Mouse (Mus musculus) embryonic facial prominence, embryonic 11.5 days (tissue): ENCODE measurements at regions not wholly inside any gene's neighbourhood (a gene's known extent, or its start where the extent isn't known, plus 50 kb on each side); places are given as distances from the start of the nearest gene placed in this dataset.

Experiments used
- ATAC-seq: fragments of 200-750 bp; cut with Nextera tagmentation; replicated peaks from 2 replicates; pipeline ENCODE4 v1.8.0; 2017; ENCODE audit warnings: low read depth; ENCODE audit not compliant: insufficient number of reproducible peaks, low FRiP score, low TSS enrichment
- DNase-seq: peaks from one replicate; pipeline ENCODE4 v3.0.0-alpha.2; 2015; ENCODE audit warnings: low spot score
- H3K27ac ChIP-seq: fragments of 300-500 bp; sonication (generic); replicated peaks from 2 replicates; pipeline ENCODE4 v1.5.1; 2014; ENCODE audit warnings: mild to moderate bottlenecking, low read depth, low read length, control low read depth
- H3K27me3 ChIP-seq: fragments of 300-500 bp; sonication (generic); 2 replicates; pipeline ENCODE4 v1.6.1; 2014; ENCODE audit warnings: mild to moderate bottlenecking, low read length, moderate library complexity, mixed read lengths; ENCODE audit not compliant: control insufficient read depth, insufficient read depth
- H3K36me3 ChIP-seq: fragments of 300-500 bp; sonication (generic); replicated peaks from 2 replicates; pipeline ENCODE4 v1.6.1; 2014; ENCODE audit warnings: low read depth, mild to moderate bottlenecking, low read length, moderate library complexity, mixed read lengths; ENCODE audit not compliant: control insufficient read depth, insufficient read depth
- H3K4me1 ChIP-seq: fragments of 300-500 bp; sonication (generic); 2 replicates; pipeline ENCODE4 v1.6.1; 2014; ENCODE audit warnings: low read length, mixed read lengths; ENCODE audit not compliant: control insufficient read depth, insufficient read depth
- H3K4me2 ChIP-seq: fragments of 300-500 bp; sonication (generic); 2 replicates; pipeline ENCODE4 v1.6.1; 2014; ENCODE audit warnings: low read depth, mild to moderate bottlenecking, control low read depth, low read length, moderate library complexity
- H3K4me3 ChIP-seq: fragments of 300-500 bp; sonication (generic); 2 replicates; pipeline ENCODE4 v1.5.1; 2014; ENCODE audit warnings: low read depth, low read length, control low read depth
- H3K9ac ChIP-seq: fragments of 300-500 bp; sonication (generic); replicated peaks from 2 replicates; pipeline ENCODE4 v1.6.1; 2014; ENCODE audit warnings: mild to moderate bottlenecking, control low read depth, low read length
- H3K9me3 ChIP-seq: fragments of 300-500 bp; sonication (generic); replicated peaks from 2 replicates; pipeline ENCODE4 v1.6.1; 2016; ENCODE audit warnings: mild to moderate bottlenecking, low read length, inconsistent platforms, mixed read lengths; ENCODE audit not compliant: control insufficient read depth
- WGBS: fragments of 180-500 bp; shearing (Covaris S2); extraction: QIAGEN DNeasy Blood & Tissue Kit; methylation state at CpG from one replicate; pipeline ENCODE4 v1.1.7; 2014; 5-methylcytosine and 5-hydroxymethylcytosine counted together

DNA sequence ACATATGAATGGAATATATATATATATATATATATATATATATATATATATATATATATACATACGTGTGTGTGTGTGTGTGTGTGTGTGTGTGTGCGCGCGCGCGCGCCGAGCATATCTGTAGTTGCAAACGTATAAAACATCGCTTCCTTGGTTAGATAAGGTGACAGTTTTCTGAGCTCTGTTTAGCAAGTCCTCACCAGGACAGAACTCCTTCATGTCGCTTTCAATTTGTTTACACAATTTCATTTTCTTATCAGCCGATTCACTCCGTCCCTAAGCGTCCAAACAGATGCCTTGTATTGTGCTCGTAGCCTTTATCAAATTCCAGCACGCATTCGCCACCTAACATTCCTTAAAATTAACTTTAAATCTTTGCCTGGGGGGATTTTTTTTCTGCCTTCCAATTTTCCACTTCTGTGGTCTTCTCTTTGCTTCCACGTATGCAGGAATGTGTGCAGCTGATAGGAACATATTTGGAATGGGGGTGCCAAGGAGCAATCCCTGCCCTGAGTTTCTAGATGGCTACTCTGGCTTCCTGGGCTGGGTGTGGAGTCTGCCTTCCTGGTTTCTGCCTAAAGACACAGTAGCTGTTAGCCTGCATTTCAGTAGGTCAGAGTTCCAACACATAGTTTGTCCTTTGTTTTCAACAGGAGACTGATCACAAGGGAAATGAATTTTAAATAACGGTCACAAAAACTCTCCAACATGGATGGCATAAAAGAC, 575.7 kb downstream of the Robo2 start:
- Histone ChIP-seq H3K4me1 (no peaks in the 10 kb centered on the region), H3K9me3 (no peaks in the 10 kb centered on the region), H3K27ac (no peak overlapping the region), H3K9ac (no peak overlapping the region), H3K4me3 (no peak overlapping the region), H3K27me3 (no peaks in the 10 kb centered on the region), H3K4me2 (no peak overlapping the region), H3K36me3 (no peaks in the 10 kb centered on the region)
- DNase-seq (no peak), ATAC-seq (no peak)
- 77% methylated on average over 19 of the region's 19 CpGs for WGBS

DNA sequence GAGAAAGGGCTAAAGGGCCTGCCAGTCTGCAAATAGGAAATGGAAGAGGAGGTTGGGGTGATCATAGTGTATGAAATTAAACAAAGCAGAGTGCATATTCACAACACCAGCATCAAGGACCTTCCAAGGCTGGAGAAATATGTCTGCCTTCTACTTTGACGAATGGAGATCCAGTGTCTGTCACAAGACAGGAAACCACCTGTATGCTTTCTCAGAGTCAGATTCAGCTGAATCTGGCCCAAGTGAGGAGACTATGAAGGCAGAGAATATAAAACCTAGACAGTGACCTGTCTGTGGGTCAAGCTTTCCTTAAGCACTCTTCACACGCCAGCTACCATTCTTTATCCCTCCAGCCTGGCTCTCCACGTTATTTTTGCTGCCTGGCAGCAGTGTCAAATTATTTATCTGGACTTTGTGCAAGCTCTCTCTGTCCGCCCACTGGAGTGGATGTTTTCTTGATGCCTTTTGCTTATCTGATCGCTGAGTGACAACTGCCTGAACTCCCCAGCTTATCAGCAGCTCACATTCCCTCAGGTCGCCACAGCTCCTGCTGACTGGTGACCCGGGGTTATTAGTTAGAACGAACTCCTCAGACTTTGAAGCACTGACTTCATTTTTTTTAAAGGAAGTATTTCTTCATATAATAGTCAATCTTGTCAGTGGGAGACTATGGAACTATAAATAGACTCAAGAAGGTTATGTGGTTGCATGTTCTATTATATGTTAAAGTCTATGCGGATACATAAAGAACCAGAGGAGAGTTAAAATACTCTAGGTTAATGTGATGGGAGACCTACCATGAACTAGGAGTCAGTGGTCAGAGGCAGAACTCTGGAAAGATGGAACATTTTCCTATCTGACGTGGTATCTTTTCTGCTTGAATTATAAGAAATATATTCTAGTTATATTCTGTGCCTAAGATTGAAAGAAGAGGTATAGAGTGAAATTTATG, 590.0 kb downstream of the Robo2 start:
- H3K4me2 ChIP-seq: no peak overlapping the region
- H3K27ac ChIP-seq: no peak overlapping the region
- no peaks in the 10 kb centered on the region for H3K9me3 ChIP-seq
- no peak overlapping the region for H3K4me3 ChIP-seq
- no peaks in the 10 kb centered on the region for H3K27me3 ChIP-seq
- ATAC-seq: no peak
- H3K4me1 ChIP-seq: no peaks in the 10 kb centered on the region
- no peak for DNase-seq
- 59% methylated on average over 10 of the region's 10 CpGs for WGBS
- no peaks in the 10 kb centered on the region for H3K36me3 ChIP-seq
- H3K9ac ChIP-seq: no peak overlapping the region

DNA sequence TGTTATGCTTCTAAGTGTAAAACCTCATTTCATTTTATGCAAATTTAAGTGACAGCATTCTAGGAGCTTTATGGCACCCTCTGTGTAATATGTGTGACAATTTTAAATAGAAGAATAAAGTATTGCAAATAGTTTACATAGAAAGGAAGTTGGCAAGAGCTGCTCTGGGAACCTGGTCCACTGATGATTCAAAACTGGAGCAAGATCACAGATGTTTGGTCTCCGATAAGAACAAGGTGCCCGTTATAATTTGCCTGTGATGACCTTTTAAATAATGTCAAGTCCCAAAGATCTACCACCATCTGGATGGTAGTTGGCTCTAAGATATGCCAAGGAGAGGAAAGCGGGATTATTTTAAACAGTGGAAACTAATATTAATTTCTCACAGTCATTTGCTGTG, 607.1 kb downstream of the Robo2 start:
- ATAC-seq: no peak
- Histone ChIP-seq H3K4me1 (no peaks in the 10 kb centered on the region), H3K9me3 (no peaks in the 10 kb centered on the region), H3K9ac (no peak overlapping the region), H3K27ac (no peak overlapping the region), H3K27me3 (no peaks in the 10 kb centered on the region), H3K4me2 (no peak overlapping the region), H3K36me3 (no peaks in the 10 kb centered on the region), H3K4me3 (no peak overlapping the region)
- WGBS: 81% methylated on average over 3 of the region's 3 CpGs
- no peak for DNase-seq

DNA sequence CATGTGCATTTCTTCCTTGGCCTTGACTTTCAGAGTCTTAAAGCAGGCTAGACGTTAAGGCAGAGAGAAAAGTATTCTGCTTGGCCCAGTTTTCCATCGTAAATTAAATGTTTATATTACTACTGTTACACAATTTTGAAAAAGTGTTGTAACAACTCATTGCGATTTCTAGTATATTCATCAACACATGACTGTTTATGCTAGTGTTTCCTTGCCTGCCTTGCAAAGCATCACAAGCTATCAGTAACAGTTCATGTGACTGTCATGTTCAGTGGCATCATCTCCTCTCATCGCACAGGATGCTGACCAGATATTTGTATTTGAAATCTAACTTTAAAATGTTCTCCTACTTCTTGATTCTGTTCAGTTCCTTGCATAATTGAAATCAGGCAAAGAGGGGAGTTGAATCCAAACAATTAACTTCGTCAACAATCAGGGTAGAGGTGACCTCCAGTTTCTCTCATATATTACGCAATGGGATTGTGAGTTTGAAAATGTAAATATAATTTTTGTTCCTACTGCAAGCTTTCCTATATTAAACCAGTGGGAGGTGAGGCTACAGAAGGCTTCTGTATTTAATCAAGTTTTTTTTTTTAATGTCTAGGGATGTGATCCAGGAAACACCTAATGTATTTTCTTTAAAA, 615.0 kb downstream of the Robo2 start:
- DNase-seq (no peak), ATAC-seq (no peak)
- Histone ChIP-seq H3K9me3 (no peaks in the 10 kb centered on the region), H3K27me3 (no peaks in the 10 kb centered on the region), H3K4me1 (no peaks in the 10 kb centered on the region), H3K9ac (no peak overlapping the region), H3K4me3 (no peak overlapping the region), H3K36me3 (no peaks in the 10 kb centered on the region), H3K4me2 (no peak overlapping the region), H3K27ac (no peak overlapping the region)
- 85% methylated on average over 6 of the region's 6 CpGs for WGBS

DNA sequence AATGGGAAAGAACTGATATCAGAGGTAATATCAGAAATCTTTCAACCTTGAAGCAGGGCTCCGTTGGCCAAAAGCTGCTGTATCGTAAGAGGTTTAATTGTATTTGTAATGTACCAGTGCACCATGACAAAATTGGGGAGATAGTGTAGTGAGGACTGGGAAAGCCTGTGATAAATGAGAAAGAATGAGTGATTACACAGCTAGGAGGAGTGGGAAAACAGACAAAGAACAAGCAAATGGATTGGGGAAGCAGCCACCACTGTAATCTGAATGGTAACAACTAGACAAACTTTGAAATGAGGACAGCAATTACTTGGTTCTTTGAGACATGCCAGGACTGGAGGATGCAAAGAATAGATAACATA, 626.6 kb downstream of the Robo2 start:
- no peak overlapping the region for H3K4me2 ChIP-seq
- H3K27me3 ChIP-seq: no peaks in the 10 kb centered on the region
- 93% methylated on average over 2 of the region's 2 CpGs for WGBS
- H3K4me3 ChIP-seq: no peak overlapping the region
- no peak overlapping the region for H3K9ac ChIP-seq
- H3K9me3 ChIP-seq: no peaks in the 10 kb centered on the region
- no peak for ATAC-seq
- no peaks in the 10 kb centered on the region for H3K36me3 ChIP-seq
- DNase-seq: no peak
- H3K4me1 ChIP-seq: no peaks in the 10 kb centered on the region
- no peak overlapping the region for H3K27ac ChIP-seq

DNA sequence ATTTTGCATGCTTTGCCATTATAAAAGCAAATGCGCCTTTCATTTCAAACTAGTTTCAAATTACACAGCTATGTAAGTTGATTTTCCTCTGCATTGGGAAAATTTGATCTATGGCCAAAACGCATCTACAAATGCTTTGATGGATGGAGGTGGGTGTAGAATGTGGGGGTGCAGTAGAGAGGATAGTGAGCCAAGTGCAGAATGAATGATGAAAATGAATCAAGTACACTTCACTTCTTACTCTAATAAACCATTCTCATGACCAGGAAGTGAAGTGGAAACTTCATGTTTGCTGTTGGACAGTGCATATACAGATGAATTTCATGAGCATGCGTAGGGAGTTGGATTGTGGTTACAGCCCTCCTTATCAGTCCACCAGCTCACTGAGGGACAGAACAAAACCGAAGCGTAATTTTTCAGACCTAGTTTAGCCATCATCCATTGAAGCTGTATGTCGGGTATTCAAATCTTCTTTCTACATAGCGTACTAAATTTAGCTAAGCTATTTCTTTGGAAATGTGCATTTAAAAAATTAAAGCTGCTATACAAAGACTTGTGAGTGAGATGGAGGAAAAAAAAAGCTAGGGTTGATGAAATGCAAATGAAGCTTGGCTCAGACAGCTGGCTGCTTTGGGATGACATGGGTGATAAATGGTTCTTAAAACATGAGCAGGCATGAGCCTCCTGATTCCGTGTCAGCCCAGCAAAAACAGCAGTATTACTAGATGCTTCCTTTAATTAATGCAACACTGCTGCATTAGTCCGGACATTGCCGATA, 627.1 kb downstream of the Robo2 start:
- DNase-seq (no peak), ATAC-seq (no peak)
- Histone ChIP-seq H3K27me3 (no peaks in the 10 kb centered on the region), H3K9ac (no peak overlapping the region), H3K4me1 (no peaks in the 10 kb centered on the region), H3K36me3 (no peaks in the 10 kb centered on the region), H3K4me2 (no peak overlapping the region), H3K4me3 (no peak overlapping the region), H3K9me3 (no peaks in the 10 kb centered on the region), H3K27ac (no peak overlapping the region)
- 87% methylated on average over 10 of the region's 10 CpGs for WGBS

DNA sequence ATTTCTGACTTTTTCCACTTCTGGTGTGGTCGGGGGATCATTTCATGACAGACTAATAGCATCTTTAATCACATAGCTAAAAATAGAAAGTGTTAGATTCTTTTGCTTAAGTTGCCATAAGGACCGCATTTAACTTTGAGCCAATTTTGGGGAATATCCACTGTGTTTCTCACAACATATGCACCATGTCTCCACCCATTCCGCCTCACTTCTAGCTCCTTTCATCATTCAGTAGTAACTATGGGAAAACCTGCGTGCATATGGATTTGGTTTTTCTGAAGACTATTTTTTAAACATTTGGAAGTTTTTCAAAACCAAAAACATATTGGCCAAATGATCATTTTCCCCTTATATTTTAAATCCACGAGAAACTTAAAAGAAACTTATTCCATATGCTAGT, 639.2 kb downstream of the Robo2 start:
- WGBS: 75% methylated on average over 5 of the region's 5 CpGs
- Histone ChIP-seq H3K9ac (no peak overlapping the region), H3K9me3 (no peaks in the 10 kb centered on the region)

More for the DNA sequence above, 639.2 kb downstream of the Robo2 start:
- Histone ChIP-seq H3K27ac (no peak overlapping the region), H3K27me3 (no peaks in the 10 kb centered on the region), H3K4me1 (no peaks in the 10 kb centered on the region), H3K4me2 (no peak overlapping the region), H3K36me3 (no peaks in the 10 kb centered on the region), H3K4me3 (no peak overlapping the region)
- DNase-seq: peak; percentile 17
- ATAC-seq: no peak
